Mouse (Mus musculus): Measurements from ENCODE around the gene Fam24a. TPM values are rescaled to one million over a fixed set of nuclear protein-coding genes. Genes with fewer than 3 reads are reported as not detected.

Gene Fam24a
- polyA plus RNA-seq, 1 experiment from 2014 or later, result not detected

GRCm38 (mm10) chr7:131371470-131371860 is 37.8 kb downstream of the Fam24a start:
- H3K4me1 ChIP-seq (replicated peaks; ENCODE audit: control insufficient read depth, insufficient read depth, low read length), result peaks cover 6% of the 10 kb centered on the region; the same call in 1 of the 2 replicates
- peak overlapping the region; percentile 80 for H3K27ac ChIP-seq (ENCODE audit: low read length)
- no peak; the same call in 1 of the 2 replicates for ATAC-seq
- H3K9me3 ChIP-seq (ENCODE audit: control insufficient read depth, low read length), result no peaks in the 10 kb centered on the region
- H3K4me2 ChIP-seq (ENCODE audit: low read length), result peak overlapping the region; percentile 92
- no peaks in the 10 kb centered on the region for H3K27me3 ChIP-seq (replicated peaks; ENCODE audit: control insufficient read depth, insufficient read depth, low read length)
- H3K36me3 ChIP-seq (ENCODE audit: control insufficient read depth, insufficient read depth), result no peaks in the 10 kb centered on the region
- H3K9ac ChIP-seq (replicated peaks; ENCODE audit: low read depth, low read length), result peak overlapping the region; percentile 98
- peak overlapping the region; percentile 91 for H3K4me3 ChIP-seq (replicated peaks; ENCODE audit: low read length)
- 5% methylated on average over 9 of the region's 9 CpGs for WGBS

DNA sequence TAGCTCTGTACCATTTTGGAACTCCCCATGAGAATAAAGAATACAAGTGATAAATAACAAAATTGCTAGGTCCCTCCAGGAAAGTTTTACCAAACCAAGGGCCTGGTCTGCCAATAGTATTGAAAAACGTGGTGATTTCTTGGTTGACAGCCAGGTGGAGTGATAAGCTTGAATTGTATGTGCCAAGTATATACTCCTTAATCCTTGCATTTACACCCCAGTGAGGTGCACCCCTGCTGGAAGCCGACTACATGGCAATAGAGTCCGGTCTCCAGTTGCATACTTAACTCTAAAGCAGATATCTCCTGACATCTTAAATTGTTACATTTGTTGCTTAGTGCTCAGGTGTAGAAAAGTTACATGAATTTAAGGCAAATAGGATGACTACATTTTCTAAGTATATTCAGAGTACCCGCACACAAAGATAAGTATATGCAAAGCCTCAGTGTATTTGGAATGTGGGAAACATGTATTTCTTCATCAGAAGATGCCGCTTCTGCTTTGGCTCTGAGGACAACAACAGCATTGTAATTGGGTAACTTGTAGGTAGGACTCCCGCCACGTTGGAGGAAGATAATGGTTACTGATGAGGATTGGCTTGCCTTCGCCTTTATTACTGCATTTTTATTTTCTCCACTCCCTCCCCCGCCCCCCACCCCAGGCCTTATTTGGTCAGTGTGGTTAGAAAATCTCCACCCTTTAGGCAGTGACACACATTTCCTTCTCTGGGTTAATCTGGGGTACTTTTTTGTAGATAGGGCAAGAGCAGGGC is 38.4 kb downstream of the Fam24a start:
- 75% methylated on average over 9 of the region's 9 CpGs for WGBS
- H3K4me3 ChIP-seq (replicated peaks; ENCODE audit: low read length), result peak overlapping the region; percentile 91
- no peak for ATAC-seq
- no peaks in the 10 kb centered on the region for H3K9me3 ChIP-seq (ENCODE audit: control insufficient read depth, low read length)
- H3K36me3 ChIP-seq (ENCODE audit: control insufficient read depth, insufficient read depth), result no peaks in the 10 kb centered on the region
- no peak overlapping the region for H3K27ac ChIP-seq (ENCODE audit: low read length)
- H3K9ac ChIP-seq (replicated peaks; ENCODE audit: low read depth, low read length), result no peak overlapping the region
- peaks cover 6% of the 10 kb centered on the region; the same call in 1 of the 2 replicates for H3K4me1 ChIP-seq (replicated peaks; ENCODE audit: control insufficient read depth, insufficient read depth, low read length)
- H3K27me3 ChIP-seq (replicated peaks; ENCODE audit: control insufficient read depth, insufficient read depth, low read length), result no peaks in the 10 kb centered on the region
- H3K4me2 ChIP-seq (ENCODE audit: low read length), result peak overlapping the region; percentile 92

Other genes starting within 250 kb of the Fam24a start
- not detected in 2 replicates for gene 4933402N03Rik, start 187.6 kb upstream of the Fam24a start, polyA plus RNA-seq (2015; fragmentation: Nextera tagmentation; extraction: Ambion mirVana)
- not detected in 2 replicates for gene 5430419D17Rik, start 159.5 kb upstream of the Fam24a start, polyA plus RNA-seq (2015; fragmentation: Nextera tagmentation; extraction: Ambion mirVana)
- not detected in 2 replicates for gene Cuzd1, start 11.6 kb upstream of the Fam24a start, polyA plus RNA-seq (2015; fragmentation: Nextera tagmentation; extraction: Ambion mirVana)
- gene Fam24b, start 4.3 kb upstream of the Fam24a start, polyA plus RNA-seq (2015; fragmentation: Nextera tagmentation; extraction: Ambion mirVana), result not detected in 2 replicates
- 21.2 and 26.1 TPM in 2 replicates for gene 2310057M21Rik, start 28.9 kb downstream of the Fam24a start, polyA plus RNA-seq (2015; fragmentation: Nextera tagmentation; extraction: Ambion mirVana)
- 35.3 and 38.3 TPM in 2 replicates for gene Pstk, start 37.3 kb downstream of the Fam24a start, polyA plus RNA-seq (2015; fragmentation: Nextera tagmentation; extraction: Ambion mirVana)
- 15.2 and 18.2 TPM in 2 replicates for gene Ikzf5, start 76.7 kb downstream of the Fam24a start, polyA plus RNA-seq (2015; fragmentation: Nextera tagmentation; extraction: Ambion mirVana)
- gene Acadsb, start 76.7 kb downstream of the Fam24a start, polyA plus RNA-seq (2015; fragmentation: Nextera tagmentation; extraction: Ambion mirVana), result 146 and 149 TPM in 2 replicates
- 0.16 and 0.52 TPM in 2 replicates for gene Hmx3, start 209.0 kb downstream of the Fam24a start, polyA plus RNA-seq (2015; fragmentation: Nextera tagmentation; extraction: Ambion mirVana)
- 0.20 and 0.91 TPM in 2 replicates for gene Hmx2, start 214.9 kb downstream of the Fam24a start, polyA plus RNA-seq (2015; fragmentation: Nextera tagmentation; extraction: Ambion mirVana)
- 186 and 188 TPM in 2 replicates for gene Bub3, start 226.4 kb downstream of the Fam24a start, polyA plus RNA-seq (2015; fragmentation: Nextera tagmentation; extraction: Ambion mirVana)